Mouse (Mus musculus) midbrain, postnatal 0 days (tissue): ENCODE data around the gene Castor2. TPM values are rescaled to one million over a fixed set of nuclear protein-coding genes. Genes with fewer than 3 reads are reported as not detected.

Source experiments
- ATAC-seq: fragments of 200-750 bp; cut with Nextera tagmentation; 2 replicates; pipeline ENCODE4 v1.8.0; 2017; ENCODE audit warnings: moderate number of reproducible peaks, mild to moderate bottlenecking, moderate TSS enrichment, moderate library complexity; ENCODE audit not compliant: low FRiP score
- DNase-seq: peaks from one replicate; pipeline ENCODE4 v3.0.0-alpha.2; 2015; ENCODE audit warnings: low spot score
- H3K27ac ChIP-seq: fragments of 300-500 bp; sonication (generic); 2 replicates; pipeline ENCODE4 v1.5.1; 2014; ENCODE audit warnings: low read depth, mild to moderate bottlenecking, low read length, mixed read lengths
- H3K27me3 ChIP-seq: fragments of 300-500 bp; sonication (generic); 2 replicates; pipeline ENCODE4 v1.6.1; 2014; ENCODE audit warnings: low read length, control low read depth, mixed read lengths; ENCODE audit not compliant: insufficient read depth
- H3K36me3 ChIP-seq: fragments of 300-500 bp; sonication (generic); 2 replicates; pipeline ENCODE4 v1.6.1; 2014; ENCODE audit warnings: low read length, control low read depth, mixed read lengths; ENCODE audit not compliant: insufficient read depth
- H3K4me1 ChIP-seq: fragments of 300-500 bp; sonication (generic); 2 replicates; pipeline ENCODE4 v1.6.1; 2014; ENCODE audit warnings: mild to moderate bottlenecking, control low read depth, antibody characterized with exemption, low read length, mixed read lengths; ENCODE audit not compliant: insufficient read depth
- H3K4me2 ChIP-seq: fragments of 300-500 bp; sonication (generic); 2 replicates; pipeline ENCODE4 v1.6.1; 2014; ENCODE audit warnings: low read depth, mild to moderate bottlenecking, low read length, mixed read lengths; ENCODE audit not compliant: poor library complexity, severe bottlenecking
- H3K4me3 ChIP-seq: fragments of 300-500 bp; sonication (generic); 2 replicates; pipeline ENCODE4 v1.5.1; 2014; ENCODE audit warnings: low read depth, mild to moderate bottlenecking, low read length, moderate library complexity
- H3K9ac ChIP-seq: fragments of 300-500 bp; sonication (generic); replicated peaks from 2 replicates; pipeline ENCODE4 v1.6.1; 2014; ENCODE audit warnings: mild to moderate bottlenecking, low read length, moderate library complexity, mixed read lengths; ENCODE audit not compliant: poor library complexity, severe bottlenecking
- H3K9me3 ChIP-seq: fragments of 300-500 bp; sonication (generic); 2 replicates; pipeline ENCODE4 v1.6.1; 2016; ENCODE audit warnings: low read length, control low read depth
- CTCF ChIP-seq: IDR thresholded peaks from 2 replicates; pipeline ENCODE4 v1.5.1; 2016; ENCODE audit warnings: antibody characterized with exemption, mild to moderate bottlenecking
- WGBS: fragments of 180-500 bp; shearing (Covaris S2); extraction: QIAGEN DNeasy Blood & Tissue Kit; methylation state at CpG from one replicate; pipeline ENCODE4 v1.1.7; 2014; 5-methylcytosine and 5-hydroxymethylcytosine counted together
- polyA plus RNA-seq: library from polyadenylated mRNA; unstranded; fragments of >200 nt; fragmentation: Nextera tagmentation; extraction: Ambion mirVana; gene quantifications from 2 replicates; pipeline ENCODE4 v1.2.1, GENCODE M21; 2015
- total RNA-seq: library from RNA; depleted of rRNA; stranded (reverse); fragments of >200 nt; gene quantifications from 2 replicates; pipeline ENCODE4 v1.2.3, GENCODE M21; 2014

Castor2 gene
- total and polyA plus RNA-seq, 2 experiments from 2014 or later, result 27.0 to 32.3 TPM

GRCm38 (mm10) chr5:134148153-134148552 lies 48.6 kb downstream of the Castor2 start:
- TF ChIP-seq CTCF, result no peak
- no peak overlapping the region for H3K4me3 ChIP-seq
- WGBS, result 87% methylated on average over 4 of the region's 4 CpGs
- no peak overlapping the region for H3K9ac ChIP-seq
- no peaks in the 10 kb centered on the region for H3K27me3 ChIP-seq
- DNase-seq, result no peak
- no peak for ATAC-seq
- no peaks in the 10 kb centered on the region for H3K4me1 ChIP-seq
- H3K4me2 ChIP-seq, result no peak overlapping the region
- H3K27ac ChIP-seq, result no peak overlapping the region
- H3K9me3 ChIP-seq, result no peaks in the 10 kb centered on the region
- H3K36me3 ChIP-seq, result peaks cover 24% of the 10 kb centered on the region

GRCm38 (mm10) chr5:134151895-134152294 lies 52.4 kb downstream of the Castor2 start:
- Histone ChIP-seq H3K36me3 (peaks cover 43% of the 10 kb centered on the region), H3K4me3 (no peak overlapping the region), H3K9ac (no peak overlapping the region), H3K4me1 (no peaks in the 10 kb centered on the region), H3K27ac (no peak overlapping the region), H3K4me2 (no peak overlapping the region), H3K27me3 (no peaks in the 10 kb centered on the region), H3K9me3 (no peaks in the 10 kb centered on the region)
- WGBS, result 89% methylated on average over 11 of the region's 11 CpGs
- no peak for TF ChIP-seq CTCF
- DNase-seq, result no peak
- ATAC-seq, result no peak

GRCm38 (mm10) chr5:134155916-134156466 lies 56.5 kb downstream of the Castor2 start:
- Histone ChIP-seq H3K4me1 (no peaks in the 10 kb centered on the region), H3K4me3 (no peak overlapping the region), H3K9me3 (no peaks in the 10 kb centered on the region), H3K27ac (no peak overlapping the region), H3K9ac (no peak overlapping the region), H3K4me2 (no peak overlapping the region), H3K36me3 (peaks cover 57% of the 10 kb centered on the region), H3K27me3 (no peaks in the 10 kb centered on the region)
- ATAC-seq (no peak), DNase-seq (no peak)
- WGBS, result 97% methylated on average over 7 of the region's 7 CpGs
- TF ChIP-seq CTCF, result no peak

- H3K4me2 ChIP-seq, result no peak overlapping the region
- TF ChIP-seq CTCF, result no peak
- no peak overlapping the region for H3K4me3 ChIP-seq
- ATAC-seq (no peak), DNase-seq (peak; percentile 42)
- H3K4me1 ChIP-seq, result 0 out of 2 replicates have a peak, but pooled peaks cover 3% of the 10 kb centered on the region
- peaks cover 36% of the 10 kb centered on the region for H3K36me3 ChIP-seq
- no peak overlapping the region for H3K9ac ChIP-seq
- no peak overlapping the region for H3K27ac ChIP-seq
- 57% methylated on average over 5 of the region's 5 CpGs for WGBS
- H3K27me3 ChIP-seq, result no peaks in the 10 kb centered on the region
- H3K9me3 ChIP-seq, result no peaks in the 10 kb centered on the region
Measured at GRCm38 (mm10) chr5:134164688-134165087, 65.2 kb downstream of the Castor2 start.

GRCm38 (mm10) chr5:134166642-134167041 lies 67.1 kb downstream of the Castor2 start:
- no peak for DNase-seq
- Histone ChIP-seq H3K9me3 (no peaks in the 10 kb centered on the region), H3K27me3 (no peaks in the 10 kb centered on the region), H3K4me1 (0 out of 2 replicates have a peak, but pooled peaks cover 3% of the 10 kb centered on the region), H3K4me2 (no peak overlapping the region), H3K9ac (no peak overlapping the region), H3K4me3 (no peak overlapping the region), H3K36me3 (peaks cover 35% of the 10 kb centered on the region), H3K27ac (no peak overlapping the region)
- 96% methylated on average over 7 of the region's 7 CpGs for WGBS
- no peak for ATAC-seq
- TF ChIP-seq CTCF, result no peak

GRCm38 (mm10) chr5:134168033-134168432 lies 68.5 kb downstream of the Castor2 start:
- no peak for DNase-seq
- Histone ChIP-seq H3K4me3 (no peak overlapping the region), H3K9ac (no peak overlapping the region), H3K27me3 (no peaks in the 10 kb centered on the region), H3K9me3 (no peaks in the 10 kb centered on the region), H3K4me1 (0 out of 2 replicates have a peak, but pooled peaks cover 3% of the 10 kb centered on the region), H3K4me2 (no peak overlapping the region), H3K36me3 (peaks cover 28% of the 10 kb centered on the region), H3K27ac (no peak overlapping the region)
- TF ChIP-seq CTCF, result no peak
- 90% methylated on average over 9 of the region's 9 CpGs for WGBS
- no peak for ATAC-seq
